Mouse (Mus musculus): ENCODE measurements around the gene Opa1.

DNA sequence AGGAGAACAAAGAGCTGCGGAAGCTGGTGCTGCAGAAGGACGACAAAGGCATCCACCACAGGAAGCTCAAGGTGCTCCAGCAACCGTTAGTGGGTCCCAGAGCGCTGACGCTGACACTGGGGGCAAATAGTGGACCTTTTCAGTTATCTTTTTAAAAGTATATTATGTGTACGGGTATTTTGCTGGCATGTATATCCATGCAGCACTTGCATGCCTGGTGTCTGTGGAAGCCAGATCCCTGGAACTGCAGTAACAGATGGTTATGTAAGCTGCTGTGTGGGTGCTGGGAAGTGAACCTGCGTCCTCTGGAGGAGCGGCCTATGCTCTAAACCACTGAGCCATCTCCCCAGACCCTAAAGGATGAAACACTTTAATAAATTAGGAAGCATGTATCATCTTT lies 26.4 kb downstream of the Opa1 start:
- TF ChIP-seq POLR2A (IDR thresholded peaks at IDR 0.05; ENCODE audit: insufficient read depth, low read depth, low read length) (no peak), CTCF (IDR thresholded peaks at IDR 0.05) (no peak)

All from heart, adult 2 months (tissue).